Mouse (Mus musculus) small intestine, adult 2 months (tissue): ENCODE measurements at regions not wholly inside any gene's neighbourhood (a gene's known extent, or its start where the extent isn't known, plus 50 kb on each side); places are given as distances from the start of the nearest gene placed in this dataset.

Experiments used
- CTCF ChIP-seq: fragments of 200-500 bp; IDR thresholded peaks from 2 replicates; pipeline ENCODE4 v1.5.1; 2012; ENCODE audit warnings: low read depth, mild to moderate bottlenecking, control low read depth, inconsistent platforms, low read length, moderate library complexity, mixed read lengths; ENCODE audit not compliant: insufficient replicate concordance, insufficient read length; ENCODE audit errors: extremely low read depth
- POLR2A ChIP-seq: fragments of 200-500 bp; IDR thresholded peaks from 2 replicates; pipeline ENCODE4 v1.6.1; 2012; ENCODE audit warnings: low read depth, mild to moderate bottlenecking, control low read depth, inconsistent platforms, low read length, moderate library complexity

- TF ChIP-seq CTCF (no peak), POLR2A (no peak)
Observed at GRCm38 (mm10) chr17:52278523-52278922, 324.0 kb upstream of the Kcnh8 start.
